Mouse (Mus musculus) stomach, embryonic 16.5 days (tissue): ENCODE measurements around the gene Rpgrip1l. TPM values are rescaled to one million over a fixed set of nuclear protein-coding genes. Genes with fewer than 3 reads are reported as not detected.

Source experiments
- ATAC-seq: fragments of 200-750 bp; cut with Nextera tagmentation; 2 replicates; pipeline ENCODE4 v1.8.0; 2017; ENCODE audit warnings: moderate number of reproducible peaks, moderate TSS enrichment; ENCODE audit not compliant: insufficient read depth, low FRiP score
- H3K27ac ChIP-seq: fragments of 300-500 bp; sonication (generic); 2 replicates; pipeline ENCODE4 v1.5.1; 2014; ENCODE audit warnings: low read length
- H3K27me3 ChIP-seq: fragments of 300-500 bp; sonication (generic); 2 replicates; pipeline ENCODE4 v1.6.1; 2014; ENCODE audit warnings: low read length, control low read depth, mixed read lengths; ENCODE audit not compliant: control insufficient read depth, insufficient read depth
- H3K36me3 ChIP-seq: fragments of 300-500 bp; sonication (generic); 2 replicates; pipeline ENCODE4 v1.6.1; 2014; ENCODE audit warnings: low read length; ENCODE audit not compliant: control insufficient read depth, insufficient read depth
- H3K4me1 ChIP-seq: fragments of 300-500 bp; sonication (generic); 2 replicates; pipeline ENCODE4 v1.6.1; 2014; ENCODE audit warnings: low read length, control low read depth, mixed read lengths; ENCODE audit not compliant: control insufficient read depth, insufficient read depth
- H3K4me2 ChIP-seq: fragments of 300-500 bp; sonication (generic); 2 replicates; pipeline ENCODE4 v1.6.1; 2014; ENCODE audit warnings: low read depth, low read length, mixed read lengths
- H3K4me3 ChIP-seq: fragments of 300-500 bp; sonication (generic); replicated peaks from 2 replicates; pipeline ENCODE4 v1.5.1; 2014; ENCODE audit warnings: mild to moderate bottlenecking, low read length
- H3K9ac ChIP-seq: fragments of 300-500 bp; sonication (generic); 2 replicates; pipeline ENCODE4 v1.6.1; 2014; ENCODE audit warnings: low read length
- H3K9me3 ChIP-seq: fragments of 300-500 bp; sonication (generic); replicated peaks from 2 replicates; pipeline ENCODE4 v1.6.1; 2016; ENCODE audit warnings: low read length, control low read depth; ENCODE audit not compliant: control insufficient read depth
- WGBS: fragments of 180-500 bp; shearing (Covaris S2); extraction: QIAGEN DNeasy Blood & Tissue Kit; methylation state at CpG from one replicate; pipeline ENCODE4 v1.1.7; 2014; 5-methylcytosine and 5-hydroxymethylcytosine counted together
- polyA plus RNA-seq: library from polyadenylated mRNA; unstranded; fragments of >200 nt; fragmentation: Nextera tagmentation; extraction: Ambion mirVana; gene quantifications from 2 replicates; pipeline ENCODE4 v1.2.1, GENCODE M21; 2015

Rpgrip1l gene
- polyA plus RNA-seq, 1 experiment from 2014 or later: 10.8 TPM

DNA sequence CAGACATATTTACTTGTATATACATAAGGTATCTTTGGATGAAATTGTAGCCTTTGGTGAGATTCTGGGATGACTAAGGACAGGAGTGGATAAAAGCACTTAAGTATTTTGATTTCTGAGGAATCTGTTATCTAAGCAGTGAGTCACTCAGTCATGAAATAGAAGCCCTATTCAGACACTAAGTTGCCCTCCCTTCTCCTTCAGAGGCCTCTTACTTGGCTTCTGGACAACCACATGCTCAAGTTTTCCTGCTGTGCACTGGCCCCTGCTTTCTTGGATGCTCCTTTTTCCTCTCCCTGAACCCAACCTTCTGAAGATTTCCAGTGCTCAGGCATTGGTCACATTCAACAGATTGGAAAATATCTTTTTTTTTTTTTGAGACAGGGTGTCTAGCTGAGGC, 48.5 kb downstream of the Rpgrip1l start:
- Histone ChIP-seq H3K4me2 (no peak overlapping the region), H3K27ac (no peak overlapping the region), H3K4me1 (no peaks in the 10 kb centered on the region), H3K36me3 (no peaks in the 10 kb centered on the region), H3K9me3 (no peaks in the 10 kb centered on the region), H3K27me3 (no peaks in the 10 kb centered on the region), H3K9ac (no peak overlapping the region), H3K4me3 (no peak overlapping the region)
- ATAC-seq: no peak

DNA sequence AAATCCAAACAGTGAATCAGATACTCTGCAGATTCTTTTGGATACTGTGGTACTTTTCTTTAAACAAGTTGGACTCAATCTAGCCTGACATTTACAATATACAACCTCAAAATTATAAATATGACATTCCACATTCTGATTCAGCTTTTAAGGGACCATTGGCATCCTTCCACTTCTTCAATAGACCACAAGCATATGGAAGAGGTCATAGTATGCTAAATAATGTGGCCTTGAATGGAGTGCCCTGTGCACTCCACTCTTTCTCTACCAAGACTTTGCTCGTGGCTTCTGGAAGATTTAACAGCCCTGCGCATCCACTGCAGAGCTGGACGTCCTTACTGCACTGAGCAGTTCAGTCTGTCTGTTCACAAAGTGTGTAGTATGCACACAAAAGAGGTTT, 49.1 kb downstream of the Rpgrip1l start:
- H3K9me3 ChIP-seq: no peaks in the 10 kb centered on the region
- WGBS: 45% methylated on average over 3 of the region's 3 CpGs

DNA sequence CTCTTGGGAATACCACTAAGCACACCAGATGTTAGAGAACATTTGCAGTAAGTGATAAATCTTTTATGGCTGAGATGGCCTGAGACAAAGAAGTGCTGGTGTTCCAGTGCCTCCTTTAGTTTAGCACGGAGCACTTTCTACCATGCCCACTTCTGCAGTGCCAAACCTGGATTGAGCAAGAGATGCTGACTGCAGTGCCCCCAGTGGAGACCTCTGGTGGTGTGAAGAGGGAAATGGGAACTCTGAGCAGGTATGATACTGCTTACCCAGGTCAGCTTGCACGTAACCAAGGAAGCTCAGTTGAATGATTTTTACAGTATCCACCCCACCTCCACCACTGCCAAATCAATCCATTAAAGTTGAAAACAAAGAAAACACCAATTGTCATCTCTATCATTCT, 51.5 kb downstream of the Rpgrip1l start:
- H3K27ac ChIP-seq: no peak overlapping the region
- ATAC-seq: no peak
- no peaks in the 10 kb centered on the region for H3K27me3 ChIP-seq
- H3K9me3 ChIP-seq: no peaks in the 10 kb centered on the region
- H3K36me3 ChIP-seq: no peaks in the 10 kb centered on the region
- H3K9ac ChIP-seq: no peak overlapping the region
- H3K4me2 ChIP-seq: no peak overlapping the region
- no peaks in the 10 kb centered on the region for H3K4me1 ChIP-seq
- H3K4me3 ChIP-seq: no peak overlapping the region
- WGBS: 75% methylated on average over 2 of the region's 2 CpGs

More for the DNA sequence above, 49.1 kb downstream of the Rpgrip1l start:
- no peak overlapping the region for H3K4me2 ChIP-seq
- H3K36me3 ChIP-seq: no peaks in the 10 kb centered on the region
- no peaks in the 10 kb centered on the region for H3K4me1 ChIP-seq
- ATAC-seq: no peak
- no peaks in the 10 kb centered on the region for H3K27me3 ChIP-seq
- H3K4me3 ChIP-seq: no peak overlapping the region
- no peak overlapping the region for H3K27ac ChIP-seq
- H3K9ac ChIP-seq: no peak overlapping the region

DNA sequence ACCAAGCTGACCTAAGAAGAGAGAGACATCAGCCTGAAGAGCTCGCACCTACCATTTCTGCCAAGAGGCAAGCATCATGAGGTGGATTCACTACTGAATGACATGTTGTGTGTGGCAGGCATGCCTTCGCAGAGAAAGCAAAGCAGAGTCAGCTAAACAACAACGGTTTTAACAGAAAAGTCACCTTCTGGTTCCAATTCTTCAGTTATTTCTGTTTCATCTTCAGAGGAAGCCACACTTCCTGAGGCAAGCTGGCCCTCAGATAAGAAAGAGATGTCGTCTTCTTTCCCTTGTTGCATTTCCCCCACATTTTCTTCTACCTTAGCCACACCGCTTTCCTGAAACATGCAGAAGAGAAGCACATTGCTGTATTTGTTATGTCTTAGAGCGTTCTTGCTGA, 62.1 kb downstream of the Rpgrip1l start:
- no peak overlapping the region for H3K27ac ChIP-seq
- no peaks in the 10 kb centered on the region for H3K9me3 ChIP-seq
- no peaks in the 10 kb centered on the region for H3K27me3 ChIP-seq
- H3K36me3 ChIP-seq: no peaks in the 10 kb centered on the region
- no peak for ATAC-seq
- 84% methylated on average over 6 of the region's 6 CpGs for WGBS
- H3K4me3 ChIP-seq: no peak overlapping the region
- no peaks in the 10 kb centered on the region for H3K4me1 ChIP-seq
- no peak overlapping the region for H3K4me2 ChIP-seq
- no peak overlapping the region for H3K9ac ChIP-seq

DNA sequence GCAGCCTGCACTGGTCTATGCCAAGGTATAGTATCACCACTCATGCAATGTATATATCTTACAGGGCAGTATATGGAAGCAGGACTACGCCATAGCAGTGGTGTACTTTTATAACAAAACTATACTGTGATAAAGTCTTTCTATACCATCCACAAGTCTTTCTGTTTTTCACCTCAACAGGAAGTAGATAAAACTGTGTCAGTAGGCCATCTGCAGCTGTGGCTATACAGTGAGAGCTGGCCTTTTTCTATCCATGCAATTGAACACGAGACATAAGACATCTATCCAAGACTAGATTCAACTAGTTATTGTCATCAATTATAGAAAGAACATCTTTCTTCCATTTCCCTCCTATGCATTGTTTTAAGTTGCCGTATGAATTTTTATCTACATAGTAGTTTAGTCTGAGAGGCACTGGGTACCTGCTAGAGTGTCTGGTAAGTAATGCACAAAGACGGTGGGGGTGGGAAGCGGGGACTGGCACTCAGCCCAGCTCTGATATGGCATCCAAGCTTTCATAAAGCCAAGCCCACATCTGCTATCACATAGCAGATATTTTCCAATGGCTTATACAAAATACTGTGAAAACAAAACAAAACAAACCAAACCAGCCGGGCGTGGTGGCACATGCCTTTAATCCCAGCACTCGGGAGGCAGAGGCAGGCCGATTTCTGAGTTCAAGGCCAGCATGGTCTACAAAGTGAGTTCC, 63.1 kb downstream of the Rpgrip1l start:
- no peak for ATAC-seq
- 91% methylated on average over 9 of the region's 9 CpGs for WGBS
- no peaks in the 10 kb centered on the region for H3K36me3 ChIP-seq

DNA sequence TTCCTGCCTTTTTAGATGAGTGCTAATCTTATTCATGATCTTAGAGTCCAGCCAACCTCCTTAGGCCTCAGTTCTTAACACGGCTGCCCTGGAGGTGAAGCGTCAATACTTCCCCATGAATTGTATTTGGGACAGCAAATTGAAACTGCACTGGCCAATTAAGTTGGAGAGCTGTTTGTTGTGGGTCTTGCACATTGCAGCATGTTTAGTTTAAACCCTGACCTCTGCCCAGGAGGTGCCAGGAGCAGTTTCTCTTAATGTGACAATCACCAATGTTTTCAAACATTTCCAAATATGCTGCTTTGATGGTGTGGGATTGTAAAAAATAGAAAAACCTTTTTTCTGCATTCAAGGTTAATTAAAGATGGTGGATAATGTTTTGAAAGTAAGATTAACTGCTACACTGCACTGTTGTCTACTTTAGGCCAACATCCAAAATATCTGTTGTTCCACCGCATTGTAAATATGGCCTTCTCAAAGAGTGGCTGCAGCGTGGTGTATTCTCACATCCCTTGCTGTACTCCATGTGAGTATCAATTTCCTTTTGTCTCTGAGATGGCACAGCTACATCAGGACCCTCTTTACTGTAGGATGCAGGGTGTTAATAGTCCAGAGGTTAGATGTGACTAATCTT, 67.1 kb downstream of the Rpgrip1l start:
- no peaks in the 10 kb centered on the region for H3K4me1 ChIP-seq
- H3K27ac ChIP-seq: no peak overlapping the region
- no peaks in the 10 kb centered on the region for H3K36me3 ChIP-seq
- 81% methylated on average over 4 of the region's 4 CpGs for WGBS
- H3K9ac ChIP-seq: no peak overlapping the region
- H3K27me3 ChIP-seq: no peaks in the 10 kb centered on the region
- no peak overlapping the region for H3K4me3 ChIP-seq
- no peak overlapping the region for H3K4me2 ChIP-seq
- no peak for ATAC-seq
- no peaks in the 10 kb centered on the region for H3K9me3 ChIP-seq

More for the DNA sequence above, 63.1 kb downstream of the Rpgrip1l start:
- H3K9me3 ChIP-seq: no peaks in the 10 kb centered on the region
- no peak overlapping the region for H3K27ac ChIP-seq
- H3K9ac ChIP-seq: no peak overlapping the region
- no peak overlapping the region for H3K4me3 ChIP-seq
- no peaks in the 10 kb centered on the region for H3K27me3 ChIP-seq
- H3K4me2 ChIP-seq: no peak overlapping the region
- H3K4me1 ChIP-seq: no peaks in the 10 kb centered on the region

DNA sequence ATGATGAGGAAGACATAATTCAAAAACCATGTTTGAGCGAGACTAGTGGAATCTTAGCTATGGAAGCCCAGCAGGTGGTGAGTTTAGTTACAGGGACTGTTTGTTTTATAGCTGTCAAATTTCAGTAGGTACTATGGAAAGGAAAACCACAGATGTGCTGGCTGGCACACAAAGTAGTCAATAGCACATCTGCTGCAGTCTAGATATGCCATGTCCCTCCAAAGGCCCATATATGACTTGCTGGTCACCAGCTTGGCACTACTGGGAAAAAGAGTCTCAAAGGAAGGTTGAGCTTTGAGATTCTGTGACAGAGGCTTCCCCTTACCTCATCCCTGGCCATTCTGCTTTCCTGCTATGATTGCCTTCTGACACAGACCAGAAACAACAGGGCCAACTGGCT, 70.3 kb downstream of the Rpgrip1l start:
- 78% methylated on average over 1 of the region's 1 CpGs for WGBS
- H3K9me3 ChIP-seq: no peaks in the 10 kb centered on the region
- ATAC-seq: no peak

DNA sequence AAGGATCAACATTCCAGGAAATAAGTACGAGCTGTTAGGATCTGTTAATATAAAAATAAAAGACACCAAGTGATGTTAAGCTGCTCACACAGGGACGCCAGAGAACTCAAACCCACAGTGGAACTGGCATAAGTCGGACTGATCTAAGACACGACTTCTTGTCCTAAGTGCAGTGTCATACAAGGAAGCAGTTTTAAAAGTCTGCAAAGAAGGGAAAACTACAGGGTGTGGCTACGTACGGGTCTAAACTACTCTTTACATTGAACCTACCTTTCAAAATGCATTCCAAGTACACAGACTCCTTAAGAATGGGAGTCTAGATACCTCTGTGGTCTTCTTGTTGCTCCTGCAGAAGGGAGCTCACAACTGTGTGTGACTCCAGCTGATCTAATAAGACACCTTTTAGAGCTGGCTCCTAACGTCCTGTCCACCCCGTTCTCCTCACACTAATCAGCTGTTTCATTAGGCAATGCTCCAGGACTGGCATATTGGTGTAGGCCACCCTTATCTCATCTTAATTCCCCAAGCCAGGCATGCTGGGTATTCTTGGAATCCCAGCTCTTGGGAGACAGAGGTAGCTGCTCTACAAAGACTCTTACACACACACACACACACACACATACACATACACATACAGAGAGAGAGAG, 71.1 kb downstream of the Rpgrip1l start:
- ATAC-seq: no peak
- no peak overlapping the region for H3K4me2 ChIP-seq
- no peaks in the 10 kb centered on the region for H3K4me1 ChIP-seq
- no peaks in the 10 kb centered on the region for H3K36me3 ChIP-seq
- 60% methylated on average over 8 of the region's 8 CpGs for WGBS
- no peak overlapping the region for H3K27ac ChIP-seq
- H3K9me3 ChIP-seq: no peaks in the 10 kb centered on the region
- no peak overlapping the region for H3K9ac ChIP-seq
- no peaks in the 10 kb centered on the region for H3K27me3 ChIP-seq
- H3K4me3 ChIP-seq: no peak overlapping the region

More for the DNA sequence above, 70.3 kb downstream of the Rpgrip1l start:
- Histone ChIP-seq H3K9ac (no peak overlapping the region), H3K4me2 (no peak overlapping the region), H3K27ac (no peak overlapping the region), H3K36me3 (no peaks in the 10 kb centered on the region), H3K4me1 (no peaks in the 10 kb centered on the region), H3K27me3 (no peaks in the 10 kb centered on the region), H3K4me3 (no peak overlapping the region)

DNA sequence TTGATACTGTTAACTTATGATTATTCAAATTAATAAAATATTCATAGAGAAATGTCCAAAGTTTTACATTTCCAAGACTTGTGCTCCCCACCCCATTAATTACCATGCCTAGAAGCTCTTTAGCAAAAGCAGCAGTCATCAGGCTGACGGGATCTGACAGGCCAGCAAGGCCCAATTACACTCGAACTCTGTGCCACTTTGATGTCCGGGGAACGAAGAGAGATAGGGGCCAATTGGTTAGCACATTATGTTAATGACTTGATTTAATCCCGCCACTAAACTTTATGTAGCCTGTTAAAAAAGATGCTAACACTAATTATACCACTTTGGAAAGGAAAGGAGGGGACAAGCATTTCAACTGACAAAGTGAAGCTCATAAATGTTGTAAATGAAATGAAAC, 71.7 kb downstream of the Rpgrip1l start:
- H3K9me3 ChIP-seq: no peaks in the 10 kb centered on the region
- no peak overlapping the region for H3K9ac ChIP-seq
- no peak overlapping the region for H3K4me3 ChIP-seq
- H3K36me3 ChIP-seq: no peaks in the 10 kb centered on the region
- no peak overlapping the region for H3K4me2 ChIP-seq
- 81% methylated on average over 5 of the region's 5 CpGs for WGBS
- ATAC-seq: no peak
- no peaks in the 10 kb centered on the region for H3K4me1 ChIP-seq
- no peak overlapping the region for H3K27ac ChIP-seq
- no peaks in the 10 kb centered on the region for H3K27me3 ChIP-seq
